Mouse (Mus musculus) heart, embryonic 11.5 days (tissue): ENCODE measurements at regions not wholly inside any gene's neighbourhood (a gene's known extent, or its start where the extent isn't known, plus 50 kb on each side); places are given as distances from the start of the nearest gene placed in this dataset.

Source experiments
- ATAC-seq: fragments of 200-750 bp; cut with Nextera tagmentation; replicated peaks from 2 replicates; pipeline ENCODE4 v1.8.0; 2017; ENCODE audit warnings: moderate library complexity; ENCODE audit not compliant: insufficient number of reproducible peaks, low FRiP score, low TSS enrichment
- H3K27ac ChIP-seq: fragments of 300-500 bp; sonication (generic); 2 replicates; pipeline ENCODE4 v1.5.1; 2014; ENCODE audit warnings: mild to moderate bottlenecking, low read depth, low read length
- H3K27me3 ChIP-seq: fragments of 300-500 bp; sonication (generic); 2 replicates; pipeline ENCODE4 v1.6.1; 2014; ENCODE audit warnings: mild to moderate bottlenecking, low read length, mixed read lengths; ENCODE audit not compliant: control insufficient read depth, insufficient read depth
- H3K36me3 ChIP-seq: fragments of 300-500 bp; sonication (generic); 2 replicates; pipeline ENCODE4 v1.6.1; 2014; ENCODE audit warnings: mild to moderate bottlenecking, low read length, moderate library complexity, mixed read lengths; ENCODE audit not compliant: control insufficient read depth, insufficient read depth
- H3K4me1 ChIP-seq: fragments of 300-500 bp; sonication (generic); 2 replicates; pipeline ENCODE4 v1.6.1; 2014; ENCODE audit warnings: low read length; ENCODE audit not compliant: control insufficient read depth, insufficient read depth
- H3K4me2 ChIP-seq: fragments of 300-500 bp; sonication (generic); 2 replicates; pipeline ENCODE4 v1.6.1; 2014; ENCODE audit warnings: mild to moderate bottlenecking, moderate library complexity
- H3K4me3 ChIP-seq: fragments of 300-500 bp; sonication (generic); 2 replicates; pipeline ENCODE4 v1.5.1; 2014; ENCODE audit warnings: low read depth, low read length
- H3K9ac ChIP-seq: fragments of 300-500 bp; sonication (generic); 2 replicates; pipeline ENCODE4 v1.6.1; 2014; ENCODE audit warnings: mild to moderate bottlenecking, low read depth, low read length, moderate library complexity
- H3K9me3 ChIP-seq: fragments of 300-500 bp; sonication (generic); replicated peaks from 2 replicates; pipeline ENCODE4 v1.6.1; 2016; ENCODE audit warnings: low read length; ENCODE audit not compliant: control insufficient read depth
- WGBS: fragments of 180-500 bp; shearing (Covaris S2); extraction: QIAGEN DNeasy Blood & Tissue Kit; methylation state at CpG from one replicate; pipeline ENCODE4 v1.1.7; 2014; ENCODE audit not compliant: insufficient replicate concordance; 5-methylcytosine and 5-hydroxymethylcytosine counted together

- Histone ChIP-seq H3K27ac (no peak overlapping the region), H3K36me3 (no peaks in the 10 kb centered on the region), H3K4me1 (no peaks in the 10 kb centered on the region), H3K9me3 (no peaks in the 10 kb centered on the region), H3K9ac (no peak overlapping the region), H3K4me3 (no peak overlapping the region), H3K4me2 (no peak overlapping the region), H3K27me3 (no peaks in the 10 kb centered on the region)
- no peak for ATAC-seq
- whole genome bisulfite sequencing = 63% methylated on average over 2 of the region's 2 CpGs
Observed at GRCm38 (mm10) chr8:115425360-115425759, 282.2 kb downstream of the Maf start.

- H3K9ac ChIP-seq = no peak overlapping the region
- H3K27me3 ChIP-seq = no peaks in the 10 kb centered on the region
- no peak for ATAC-seq
- H3K27ac ChIP-seq = no peak overlapping the region
- H3K9me3 ChIP-seq = no peaks in the 10 kb centered on the region
- no peaks in the 10 kb centered on the region for H3K4me1 ChIP-seq
- H3K4me2 ChIP-seq = no peak overlapping the region
- H3K36me3 ChIP-seq = no peaks in the 10 kb centered on the region
- H3K4me3 ChIP-seq = no peak overlapping the region
- 79% methylated on average over 2 of the region's 2 CpGs for WGBS
Observed at GRCm38 (mm10) chr8:115423682-115424081, 283.9 kb downstream of the Maf start.

- Histone ChIP-seq H3K27me3 (no peaks in the 10 kb centered on the region), H3K27ac (no peak overlapping the region), H3K4me1 (no peaks in the 10 kb centered on the region), H3K4me2 (no peak overlapping the region), H3K9ac (no peak overlapping the region), H3K36me3 (no peaks in the 10 kb centered on the region), H3K9me3 (no peaks in the 10 kb centered on the region), H3K4me3 (no peak overlapping the region)
- WGBS = 74% methylated on average over 5 of the region's 5 CpGs
- no peak for ATAC-seq
Observed at GRCm38 (mm10) chr8:115423056-115423455, 284.5 kb downstream of the Maf start.

- H3K36me3 ChIP-seq = no peaks in the 10 kb centered on the region
- H3K27me3 ChIP-seq = no peaks in the 10 kb centered on the region
- no peak overlapping the region for H3K27ac ChIP-seq
- no peaks in the 10 kb centered on the region for H3K4me1 ChIP-seq
- no peaks in the 10 kb centered on the region for H3K9me3 ChIP-seq
- no peak for ATAC-seq
- H3K4me2 ChIP-seq = no peak overlapping the region
- no peak overlapping the region for H3K9ac ChIP-seq
- H3K4me3 ChIP-seq = no peak overlapping the region
- 55% methylated on average over 3 of the region's 3 CpGs for WGBS
Observed at GRCm38 (mm10) chr8:115420536-115420935, 287.1 kb downstream of the Maf start.

GRCm38 (mm10) chr8:115420131-115420530 is 287.5 kb downstream of the Maf start:
- Histone ChIP-seq H3K27me3 (no peaks in the 10 kb centered on the region), H3K27ac (no peak overlapping the region), H3K9me3 (no peaks in the 10 kb centered on the region), H3K4me3 (no peak overlapping the region), H3K9ac (no peak overlapping the region), H3K4me2 (no peak overlapping the region), H3K36me3 (no peaks in the 10 kb centered on the region), H3K4me1 (no peaks in the 10 kb centered on the region)
- WGBS = 41% methylated on average over 6 of the region's 6 CpGs
- ATAC-seq = no peak

GRCm38 (mm10) chr8:115418056-115418455 is 289.5 kb downstream of the Maf start:
- 63% methylated on average over 6 of the region's 6 CpGs for WGBS
- ATAC-seq = no peak

GRCm38 (mm10) chr8:115414061-115414473 is 293.5 kb downstream of the Maf start:
- 27% methylated on average over 7 of the region's 7 CpGs for WGBS
- no peak for ATAC-seq

More at GRCm38 (mm10) chr8:115418056-115418455, 289.5 kb downstream of the Maf start:
- Histone ChIP-seq H3K27ac (no peak overlapping the region), H3K27me3 (no peaks in the 10 kb centered on the region), H3K9ac (no peak overlapping the region), H3K4me2 (no peak overlapping the region), H3K4me1 (no peaks in the 10 kb centered on the region), H3K9me3 (no peaks in the 10 kb centered on the region), H3K4me3 (no peak overlapping the region), H3K36me3 (no peaks in the 10 kb centered on the region)

GRCm38 (mm10) chr8:115411756-115412155 is 295.8 kb downstream of the Maf start:
- H3K4me2 ChIP-seq = no peak overlapping the region
- H3K27me3 ChIP-seq = no peaks in the 10 kb centered on the region
- no peaks in the 10 kb centered on the region for H3K36me3 ChIP-seq
- H3K9me3 ChIP-seq = no peaks in the 10 kb centered on the region
- H3K4me3 ChIP-seq = no peak overlapping the region
- ATAC-seq = no peak
- H3K27ac ChIP-seq = no peak overlapping the region
- WGBS = 79% methylated on average over 5 of the region's 5 CpGs
- H3K4me1 ChIP-seq = no peaks in the 10 kb centered on the region
- no peak overlapping the region for H3K9ac ChIP-seq

More at GRCm38 (mm10) chr8:115414061-115414473, 293.5 kb downstream of the Maf start:
- Histone ChIP-seq H3K27me3 (no peaks in the 10 kb centered on the region), H3K4me2 (no peak overlapping the region), H3K9me3 (no peaks in the 10 kb centered on the region), H3K27ac (no peak overlapping the region), H3K36me3 (no peaks in the 10 kb centered on the region), H3K4me1 (no peaks in the 10 kb centered on the region), H3K4me3 (no peak overlapping the region), H3K9ac (no peak overlapping the region)

GRCm38 (mm10) chr8:115411061-115411460 is 296.5 kb downstream of the Maf start:
- ATAC-seq = no peak
- H3K9me3 ChIP-seq = no peaks in the 10 kb centered on the region

More at GRCm38 (mm10) chr8:115411061-115411460, 296.5 kb downstream of the Maf start:
- H3K27ac ChIP-seq = no peak overlapping the region
- WGBS = 90% methylated on average over 4 of the region's 4 CpGs
- no peaks in the 10 kb centered on the region for H3K36me3 ChIP-seq
- H3K4me3 ChIP-seq = no peak overlapping the region
- H3K9ac ChIP-seq = no peak overlapping the region
- H3K4me1 ChIP-seq = no peaks in the 10 kb centered on the region
- no peaks in the 10 kb centered on the region for H3K27me3 ChIP-seq
- H3K4me2 ChIP-seq = no peak overlapping the region
